Mouse (Mus musculus) MEL (cell line): ENCODE measurements around the gene Esr1. TPM values are rescaled to one million over a fixed set of nuclear protein-coding genes. Genes with fewer than 3 reads are reported as not detected.

ENCODE experiments used
- DNase-seq: peaks from one replicate; pipeline ENCODE4 v3.0.0; 2011; ENCODE audit warnings: low read depth, low spot score
- H3K27ac ChIP-seq: 2 replicates; pipeline ENCODE4 v1.5.1; 2012; ENCODE audit warnings: low read depth, mild to moderate bottlenecking, control low read depth, low read length, moderate library complexity; ENCODE audit not compliant: control insufficient read depth
- H3K27me3 ChIP-seq, 2 experiments: fragments of 150-350 bp in 1 of 2; sonication (generic) in 1 of 2; 2 replicates each; pipeline ENCODE4 v1.6.1; 2012; ENCODE audit warnings: low read length in 2 of 2, mild to moderate bottlenecking in 2 of 2, improper control_type of control experiment in 1 of 2, moderate library complexity in 1 of 2; ENCODE audit not compliant: insufficient read depth in 2 of 2, control insufficient read depth in 1 of 2
- H3K36me3 ChIP-seq, 2 experiments: 2 replicates each; pipeline ENCODE4 v1.6.1; 2012 to 2014; ENCODE audit warnings: low read length in 2 of 2, improper control_type of control experiment in 1 of 2, inconsistent platforms in 1 of 2, mild to moderate bottlenecking in 1 of 2; ENCODE audit not compliant: insufficient read depth in 2 of 2, control insufficient read depth in 1 of 2
- H3K4me1 ChIP-seq, 2 experiments: fragments of 150-350 bp in 1 of 2; sonication (generic) in 1 of 2; 2 replicates each; pipeline ENCODE4 v1.6.1; 2012; ENCODE audit warnings: low read length in 2 of 2, improper control_type of control experiment in 1 of 2, mild to moderate bottlenecking in 1 of 2; ENCODE audit not compliant: insufficient read depth in 2 of 2, control insufficient read depth in 1 of 2
- H3K4me3 ChIP-seq, 2 experiments: fragments of 150-350 bp in 1 of 2; sonication (generic) in 1 of 2; 2 replicates each; pipeline ENCODE4 v1.5.1; 2012; ENCODE audit warnings: low read depth in 2 of 2, low read length in 2 of 2, mild to moderate bottlenecking in 2 of 2, moderate library complexity in 2 of 2, control low read depth in 1 of 2, improper control_type of control experiment in 1 of 2; ENCODE audit not compliant: control insufficient read depth in 1 of 2, insufficient read depth in 1 of 2
- H3K79me2 ChIP-seq: 2 replicates; pipeline ENCODE4 v1.6.1; 2012; ENCODE audit warnings: mild to moderate bottlenecking, low read length, moderate library complexity; ENCODE audit not compliant: control insufficient read depth, poor library complexity, insufficient read depth
- H3K9ac ChIP-seq: 2 replicates; pipeline ENCODE4 v1.6.1; 2012; ENCODE audit warnings: low read depth, mild to moderate bottlenecking, control low read depth, low read length, moderate library complexity; ENCODE audit not compliant: control insufficient read depth, poor library complexity, severe bottlenecking
- H3K9me3 ChIP-seq: fragments of 150-350 bp; sonication (generic); replicated peaks from 2 replicates; pipeline ENCODE4 v1.6.1; 2012; ENCODE audit warnings: mild to moderate bottlenecking, low read length, improper control_type of control experiment, moderate library complexity; ENCODE audit not compliant: insufficient read depth
- BHLHE40 ChIP-seq: IDR thresholded peaks from 2 replicates; pipeline ENCODE4 v1.6.1; 2012; ENCODE audit warnings: low read depth, mild to moderate bottlenecking, inconsistent platforms, low read length, improper control_type of control experiment, borderline replicate concordance
- CTCF ChIP-seq, 3 experiments: IDR thresholded peaks in 2 of 3; conservative IDR thresholded peaks in 1 of 3; 2 replicates each; pipeline ENCODE4 v1.5.1; 2011 to 2012; ENCODE audit warnings: low read length in 3 of 3, low read depth in 2 of 3, mild to moderate bottlenecking in 2 of 3, improper control_type of control experiment in 1 of 3, inconsistent platforms in 1 of 3, mixed read lengths in 1 of 3, moderate library complexity in 1 of 3; ENCODE audit not compliant: control insufficient read depth in 1 of 3, insufficient read depth in 1 of 3, poor library complexity in 1 of 3, severe bottlenecking in 1 of 3
- ELF1 ChIP-seq: IDR thresholded peaks from 2 replicates; pipeline ENCODE4 v1.6.1; 2014; ENCODE audit warnings: low read depth, mild to moderate bottlenecking, inconsistent platforms, low read length, improper control_type of control experiment, moderate library complexity
- ETS1 ChIP-seq: IDR thresholded peaks from 2 replicates; pipeline ENCODE4 v1.6.1; 2012; ENCODE audit warnings: low read depth, mild to moderate bottlenecking, inconsistent platforms, low read length, improper control_type of control experiment, moderate library complexity
- GABPA ChIP-seq: IDR thresholded peaks from 2 replicates; pipeline ENCODE4 v1.6.1; 2012; ENCODE audit warnings: low read depth, mild to moderate bottlenecking, inconsistent platforms, low read length, improper control_type of control experiment, moderate library complexity
- GATA1 ChIP-seq: IDR thresholded peaks from 2 replicates; pipeline ENCODE4 v1.6.1; 2011; ENCODE audit warnings: low read depth, low read length, improper control_type of control experiment
- KAT2A ChIP-seq: conservative IDR thresholded peaks from 2 replicates; pipeline ENCODE4 v1.6.1; 2012; ENCODE audit warnings: low read depth, low read length, improper control_type of control experiment, inconsistent platforms
- MAFK ChIP-seq: IDR thresholded peaks from 2 replicates; pipeline ENCODE4 v1.6.1; 2011; ENCODE audit warnings: low read depth, mild to moderate bottlenecking, low read length, improper control_type of control experiment, borderline replicate concordance
- MAX ChIP-seq: IDR thresholded peaks from 2 replicates; pipeline ENCODE4 v1.6.1; 2011; ENCODE audit warnings: low read length, improper control_type of control experiment
- MAZ ChIP-seq: IDR thresholded peaks from 2 replicates; pipeline ENCODE4 v1.6.1; 2012; ENCODE audit warnings: low read depth, mild to moderate bottlenecking, inconsistent platforms, low read length, improper control_type of control experiment
- MEF2A ChIP-seq: IDR thresholded peaks from 2 replicates; pipeline ENCODE4 v1.6.1; 2014; ENCODE audit warnings: low read depth, mild to moderate bottlenecking, inconsistent platforms, low read length, improper control_type of control experiment; ENCODE audit not compliant: poor library complexity, insufficient replicate concordance, severe bottlenecking; ENCODE audit errors: extremely low read depth
- MXI1 ChIP-seq: IDR thresholded peaks from 2 replicates; pipeline ENCODE4 v1.6.1; 2011; ENCODE audit warnings: mild to moderate bottlenecking, low read depth, low read length, improper control_type of control experiment
- MYC ChIP-seq: IDR thresholded peaks from 2 replicates; pipeline ENCODE4 v1.6.1; 2011; ENCODE audit warnings: low read depth, mild to moderate bottlenecking, low read length, improper control_type of control experiment, moderate library complexity
- NELFE ChIP-seq: IDR thresholded peaks from 2 replicates; pipeline ENCODE4 v1.6.1; 2011; ENCODE audit warnings: low read depth, low read length, improper control_type of control experiment
- NRF1 ChIP-seq: IDR thresholded peaks from 2 replicates; pipeline ENCODE4 v1.6.1; 2014; ENCODE audit warnings: low read depth, mild to moderate bottlenecking, inconsistent platforms, low read length, improper control_type of control experiment, moderate library complexity; ENCODE audit not compliant: poor library complexity, insufficient read depth, severe bottlenecking
- POLR2A ChIP-seq, 2 experiments: IDR thresholded peaks; 2 replicates each; pipeline ENCODE4 v1.6.1; 2011 to 2012; ENCODE audit warnings: low read length in 2 of 2, mild to moderate bottlenecking in 2 of 2, control low read depth in 1 of 2, improper control_type of control experiment in 1 of 2, low read depth in 1 of 2, moderate library complexity in 1 of 2; ENCODE audit not compliant: control insufficient read depth in 1 of 2, insufficient read depth in 1 of 2, poor library complexity in 1 of 2
- POLR2AphosphoS2 ChIP-seq: IDR thresholded peaks from 2 replicates; pipeline ENCODE4 v1.6.1; 2011; ENCODE audit warnings: low read length, improper control_type of control experiment
- POLR2AphosphoS5 ChIP-seq: IDR thresholded peaks from 2 replicates; pipeline ENCODE4 v1.6.1; 2012; ENCODE audit warnings: low read depth, borderline replicate concordance, mild to moderate bottlenecking, inconsistent platforms, low read length, moderate library complexity, mixed read lengths
- RAD21 ChIP-seq: IDR thresholded peaks from 2 replicates; pipeline ENCODE4 v1.6.1; 2011; ENCODE audit warnings: mild to moderate bottlenecking, low read depth, low read length, improper control_type of control experiment
- SIN3A ChIP-seq: IDR thresholded peaks from 2 replicates; pipeline ENCODE4 v1.6.1; 2012; ENCODE audit warnings: low read length, improper control_type of control experiment, inconsistent platforms
- SMC3 ChIP-seq: IDR thresholded peaks from 2 replicates; pipeline ENCODE4 v1.6.1; 2011; ENCODE audit warnings: low read depth, low read length, improper control_type of control experiment
- TAL1 ChIP-seq: IDR thresholded peaks from 2 replicates; pipeline ENCODE4 v1.6.1; 2012; ENCODE audit warnings: mild to moderate bottlenecking, inconsistent platforms, low read length, moderate library complexity, mixed read lengths
- TBP ChIP-seq: IDR thresholded peaks from 2 replicates; pipeline ENCODE4 v1.8.0; 2011; ENCODE audit warnings: low read depth, low read length, improper control_type of control experiment
- TCF12 ChIP-seq: IDR thresholded peaks from 2 replicates; pipeline ENCODE4 v1.6.1; 2014; ENCODE audit warnings: low read depth, mild to moderate bottlenecking, inconsistent platforms, low read length, improper control_type of control experiment, moderate library complexity
- UBTF ChIP-seq: IDR thresholded peaks from 2 replicates; pipeline ENCODE4 v1.6.1; 2012; ENCODE audit warnings: low read depth, mild to moderate bottlenecking, inconsistent platforms, low read length, improper control_type of control experiment, moderate library complexity, borderline replicate concordance; ENCODE audit not compliant: insufficient read depth
- USF1 ChIP-seq: IDR thresholded peaks from 2 replicates; pipeline ENCODE4 v1.6.1; 2014; ENCODE audit warnings: low read depth, mild to moderate bottlenecking, inconsistent platforms, low read length, improper control_type of control experiment, moderate library complexity
- ZC3H11A ChIP-seq: IDR thresholded peaks from 2 replicates; pipeline ENCODE4 v1.6.1; 2012; ENCODE audit warnings: low read depth, mild to moderate bottlenecking, inconsistent platforms, low read length, improper control_type of control experiment
- ZNF384 ChIP-seq: IDR thresholded peaks from 2 replicates; pipeline ENCODE4 v1.6.1; 2012; ENCODE audit warnings: low read depth, mild to moderate bottlenecking, inconsistent platforms, low read length, improper control_type of control experiment
- polyA plus RNA-seq, 2 experiments: library from polyadenylated mRNA; stranded (reverse) in 1 of 2; unstranded in 1 of 2; fragments of >175 nt in 1 of 2; fragments of >200 nt in 1 of 2; gene quantifications; 2 replicates each; pipeline versions ENCODE4 v1.2.1 to v1.2.4; 2012; ENCODE audit warnings: low replicate concordance in 2 of 2, low read depth in 1 of 2; ENCODE audit not compliant: insufficient read length in 2 of 2, insufficient read depth in 1 of 2, missing spikeins in 1 of 2
- total RNA-seq: library from RNA; depleted of rRNA; stranded (reverse); fragments of 300-350 nt; gene quantifications from 2 replicates; pipeline ENCODE4 v1.2.3, GENCODE M21; 2012

Gene Esr1
- total and polyA plus RNA-seq, 3 experiments: 0.65 to 0.69 TPM; not detected in 1

- no peaks in the 10 kb centered on the region for H3K79me2 ChIP-seq
- no peak overlapping the region for H3K4me3 ChIP-seq
- no peaks in the 10 kb centered on the region for H3K4me1 ChIP-seq
- no peak overlapping the region for H3K27ac ChIP-seq
- no peak for DNase-seq
- no peaks in the 10 kb centered on the region for H3K36me3 ChIP-seq
- H3K9ac ChIP-seq: no peak overlapping the region
- no peaks in the 10 kb centered on the region for H3K27me3 ChIP-seq
- TF ChIP-seq NELFE (no peak), NRF1 (no peak), POLR2AphosphoS5 (no peak), MYC (no peak), SMC3 (no peak), TAL1 (no peak), ZNF384 (no peak), MEF2A (no peak), USF1 (no peak), MAX (no peak), KAT2A (no peak), SIN3A (no peak), ELF1 (no peak), GABPA (no peak), BHLHE40 (no peak), RAD21 (no peak), MAZ (no peak), POLR2AphosphoS2 (no peak), CTCF (IDR thresholded peaks at IDR 0.05 in 2 of 3, conservative IDR thresholded peaks at IDR 0.05 in 1 of 3; ENCODE audit: control insufficient read depth in 1 of 3, insufficient read depth in 1 of 3, low read depth in 2 of 3, low read length in 3 of 3, poor library complexity in 1 of 3, severe bottlenecking in 1 of 3) (no peak), MAFK (no peak)
- no peaks in the 10 kb centered on the region for H3K9me3 ChIP-seq
Observed at GRCm38 (mm10) chr10:4589576-4589975, 21.8 kb upstream of the Esr1 start.

DNA sequence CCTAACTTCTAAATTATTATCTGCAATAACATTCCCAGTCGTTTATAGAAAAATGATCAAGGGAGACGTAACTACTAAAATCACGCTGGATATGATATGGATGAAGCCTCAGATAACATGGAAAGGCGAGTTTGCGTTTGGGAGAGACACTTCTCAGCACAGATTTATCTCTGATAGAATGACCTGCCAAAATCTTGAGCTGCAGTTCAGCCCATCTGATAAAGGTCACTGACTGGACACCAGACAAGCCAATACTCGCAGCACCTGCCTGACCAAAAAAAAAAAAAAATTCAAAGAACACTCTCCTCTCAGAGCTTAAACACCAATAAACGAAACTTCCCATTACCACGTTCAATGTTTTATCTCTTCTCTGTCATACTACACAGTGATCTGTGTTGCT is 20.4 kb upstream of the Esr1 start:
- no peak overlapping the region for H3K4me3 ChIP-seq
- TF ChIP-seq MAX (no peak), NRF1 (no peak), POLR2AphosphoS5 (no peak), TCF12 (no peak), POLR2A (IDR thresholded peaks at IDR 0.05; ENCODE audit: control insufficient read depth in 1 of 2, insufficient read depth in 1 of 2, low read depth in 1 of 2, low read length in 2 of 2, poor library complexity in 1 of 2) (no peak), MYC (no peak), SIN3A (no peak), RAD21 (no peak), ZC3H11A (no peak), ETS1 (no peak), MAZ (no peak), MXI1 (no peak), POLR2AphosphoS2 (no peak), TBP (no peak), GATA1 (no peak), UBTF (no peak)
- no peaks in the 10 kb centered on the region for H3K4me1 ChIP-seq
- H3K9me3 ChIP-seq: no peaks in the 10 kb centered on the region
- no peaks in the 10 kb centered on the region for H3K27me3 ChIP-seq
- no peak overlapping the region for H3K27ac ChIP-seq
- H3K36me3 ChIP-seq: no peaks in the 10 kb centered on the region
- no peak overlapping the region for H3K9ac ChIP-seq
- no peak for DNase-seq
- H3K79me2 ChIP-seq: no peaks in the 10 kb centered on the region
